Mouse (Mus musculus) ES-Bruce4 (cell line): ENCODE results near the gene Rbp3.

Experiments used
- CTCF ChIP-seq: IDR thresholded peaks from one replicate; pipeline ENCODE4 v1.8.1; 2011; ENCODE audit warnings: low read depth, low read length
- EP300 ChIP-seq: IDR thresholded peaks from 2 replicates; pipeline ENCODE4 v1.6.1; 2011; ENCODE audit warnings: low read depth, low read length; ENCODE audit not compliant: insufficient read depth
- POLR2A ChIP-seq: IDR thresholded peaks from one replicate; pipeline ENCODE4 v1.8.1; 2011; ENCODE audit warnings: low read length; ENCODE audit not compliant: insufficient read depth

DNA sequence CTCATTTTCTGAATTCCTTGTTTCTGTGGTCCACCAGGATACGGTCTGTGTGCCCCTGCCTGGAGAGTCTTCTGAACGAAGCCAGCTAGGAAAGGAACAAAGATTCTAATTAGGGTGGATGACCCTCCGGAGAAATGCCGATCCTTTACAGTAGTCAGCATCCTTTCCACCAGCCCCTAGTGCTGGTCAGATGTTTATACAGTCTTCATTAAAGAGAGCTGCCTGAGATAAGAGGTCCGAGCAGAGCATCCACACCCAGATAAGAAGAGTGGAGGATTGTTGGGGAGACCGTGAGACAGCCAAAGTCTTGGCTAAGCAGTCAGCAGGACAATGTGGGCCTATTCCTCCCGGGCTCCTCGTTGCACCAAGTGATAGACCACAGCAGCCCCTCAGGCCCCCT is 13.1 kb upstream of the Rbp3 start, which contains the start of gene Gdf2:
- no peak for TF ChIP-seq CTCF
- no peak for TF ChIP-seq POLR2A
- no peak for TF ChIP-seq EP300
